Mouse (Mus musculus): ENCODE data around the gene Zfp523.

- no peak for TF ChIP-seq CTCF (IDR thresholded peaks at IDR 0.05; ENCODE audit: low read depth)
- no peak for TF ChIP-seq EP300 (optimal IDR thresholded peaks at IDR 0.05)
Observed at GRCm38 (mm10) chr17:28138685-28139084, 38.2 kb upstream of the Zfp523 start.

All from stomach, postnatal 0 days (tissue).